Mouse (Mus musculus): ENCODE results near the gene Tmem201. TPM values are rescaled to one million over a fixed set of nuclear protein-coding genes. Genes with fewer than 3 reads are reported as not detected.
"Not testable (repeated sequence)": the region's sequence is repeated elsewhere in the genome, so short reads cannot be mapped to it uniquely, and the experiment has no call there.

The Tmem201 gene
- polyA plus RNA-seq, 1 experiment from 2014 or later, result 26.0 TPM

GRCm38 (mm10) chr4:149752836-149753235, 15.0 kb upstream of the Tmem201 start:
- H3K27me3 ChIP-seq (ENCODE audit: control insufficient read depth, insufficient read depth, low read length), result no peaks in the 10 kb centered on the region
- no peak overlapping the region for H3K4me2 ChIP-seq (ENCODE audit: low read depth)
- 69% methylated on average over 3 of the region's 3 CpGs for WGBS
- no peak overlapping the region for H3K4me3 ChIP-seq (ENCODE audit: low read depth, low read length)
- no peak overlapping the region for H3K27ac ChIP-seq (ENCODE audit: low read depth, low read length)
- peaks cover 7% of the 10 kb centered on the region; the same call in 1 of the 2 replicates for H3K4me1 ChIP-seq (ENCODE audit: control insufficient read depth, insufficient read depth, low read length)
- ATAC-seq (ENCODE audit: insufficient read depth, low FRiP score, low TSS enrichment) (no peak), DNase-seq (ENCODE audit: low spot score) (no peak)
- H3K9ac ChIP-seq (ENCODE audit: low read length), result no peak overlapping the region
- H3K36me3 ChIP-seq (ENCODE audit: control insufficient read depth, insufficient read depth, low read length), result 0 out of 2 replicates have a peak, but pooled peaks cover 4% of the 10 kb centered on the region
- H3K9me3 ChIP-seq (ENCODE audit: control insufficient read depth, low read length), result no peaks in the 10 kb centered on the region

- Histone ChIP-seq H3K36me3 (ENCODE audit: control insufficient read depth, insufficient read depth, low read length) (0 out of 2 replicates have a peak, but pooled peaks cover 4% of the 10 kb centered on the region), H3K4me2 (ENCODE audit: low read depth) (no peak overlapping the region), H3K4me3 (ENCODE audit: low read depth, low read length) (no peak overlapping the region), H3K27me3 (ENCODE audit: control insufficient read depth, insufficient read depth, low read length) (no peaks in the 10 kb centered on the region), H3K27ac (ENCODE audit: low read depth, low read length) (0 out of 2 replicates have a peak overlapping the region, but pooled peaks have one; percentile 8), H3K9me3 (ENCODE audit: control insufficient read depth, low read length) (no peaks in the 10 kb centered on the region), H3K9ac (ENCODE audit: low read length) (no peak overlapping the region; the same call in 1 of the 2 replicates), H3K4me1 (ENCODE audit: control insufficient read depth, insufficient read depth, low read length) (peaks cover 7% of the 10 kb centered on the region; the same call in 1 of the 2 replicates)
- DNase-seq (ENCODE audit: low spot score), result peak; percentile 75
- ATAC-seq (ENCODE audit: insufficient read depth, low FRiP score, low TSS enrichment), result no peak
- 25% methylated on average over 17 of the region's 17 CpGs for WGBS
Observed at GRCm38 (mm10) chr4:149752124-149752799, 14.4 kb upstream of the Tmem201 start.

- DNase-seq (ENCODE audit: low spot score), result no peak
- ATAC-seq (ENCODE audit: insufficient read depth, low FRiP score, low TSS enrichment), result no peak
- no peak overlapping the region for H3K27ac ChIP-seq (ENCODE audit: low read depth, low read length)
Observed at GRCm38 (mm10) chr4:149750671-149751070, 12.8 kb upstream of the Tmem201 start.

GRCm38 (mm10) chr4:149749663-149750015, 11.8 kb upstream of the Tmem201 start:
- H3K4me1 ChIP-seq (ENCODE audit: control insufficient read depth, insufficient read depth, low read length); ATAC-seq (ENCODE audit: insufficient read depth, low FRiP score, low TSS enrichment): not testable (repeated sequence)
- 90% methylated on average over 3 of the region's 3 CpGs for WGBS

More at GRCm38 (mm10) chr4:149750671-149751070, 12.8 kb upstream of the Tmem201 start:
- Histone ChIP-seq H3K4me1 (ENCODE audit: control insufficient read depth, insufficient read depth, low read length) (peaks cover 7% of the 10 kb centered on the region; the same call in 1 of the 2 replicates), H3K9me3 (ENCODE audit: control insufficient read depth, low read length) (no peaks in the 10 kb centered on the region), H3K27me3 (ENCODE audit: control insufficient read depth, insufficient read depth, low read length) (no peaks in the 10 kb centered on the region), H3K4me2 (ENCODE audit: low read depth) (no peak overlapping the region), H3K4me3 (ENCODE audit: low read depth, low read length) (no peak overlapping the region), H3K9ac (ENCODE audit: low read length) (no peak overlapping the region), H3K36me3 (ENCODE audit: control insufficient read depth, insufficient read depth, low read length) (0 out of 2 replicates have a peak, but pooled peaks cover 3% of the 10 kb centered on the region)
- 38% methylated on average over 5 of the region's 5 CpGs for WGBS

DNA sequence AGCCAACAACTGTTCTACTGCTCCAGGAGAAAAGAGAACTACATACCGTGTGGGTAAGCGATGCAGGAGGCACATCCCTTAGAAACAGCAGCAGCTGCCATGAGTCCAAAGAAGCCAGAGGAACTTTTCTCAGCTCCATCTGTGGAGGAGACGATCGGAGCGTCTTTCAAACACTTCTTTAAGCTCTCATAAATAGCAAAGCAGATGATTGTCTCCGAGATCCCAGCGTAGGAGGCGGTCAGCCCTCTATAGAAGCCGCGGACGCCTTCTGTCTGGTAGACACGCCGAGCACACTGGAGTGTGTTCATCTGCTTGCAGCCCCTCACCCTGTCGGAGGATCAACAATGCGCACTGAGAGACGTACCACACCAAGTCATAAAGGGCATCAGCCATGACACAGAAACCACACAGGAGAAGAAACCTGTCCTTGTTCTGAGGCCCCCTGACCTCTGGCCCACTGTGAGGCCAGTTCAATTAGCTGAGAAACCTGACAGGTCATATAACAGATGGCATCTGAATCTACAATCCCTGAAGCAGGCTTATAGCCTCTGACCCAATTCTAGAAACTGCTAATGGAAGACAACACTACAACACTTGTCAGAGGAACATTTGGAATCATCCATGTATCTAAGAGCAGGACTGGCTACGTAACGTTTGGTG, 11.3 kb upstream of the Tmem201 start:
- Histone ChIP-seq H3K36me3 (ENCODE audit: control insufficient read depth, insufficient read depth, low read length) (0 out of 2 replicates have a peak, but pooled peaks cover 2% of the 10 kb centered on the region), H3K9me3 (ENCODE audit: control insufficient read depth, low read length) (no peaks in the 10 kb centered on the region), H3K4me3 (ENCODE audit: low read depth, low read length) (no peak overlapping the region), H3K4me2 (ENCODE audit: low read depth) (no peak overlapping the region), H3K27me3 (ENCODE audit: control insufficient read depth, insufficient read depth, low read length) (no peaks in the 10 kb centered on the region), H3K4me1 (ENCODE audit: control insufficient read depth, insufficient read depth, low read length) (peaks cover 7% of the 10 kb centered on the region; the same call in 1 of the 2 replicates), H3K9ac (ENCODE audit: low read length) (no peak overlapping the region), H3K27ac (ENCODE audit: low read depth, low read length) (no peak overlapping the region)
- WGBS, result 65% methylated on average over 18 of the region's 18 CpGs
- no peak for DNase-seq (ENCODE audit: low spot score)
- ATAC-seq (ENCODE audit: insufficient read depth, low FRiP score, low TSS enrichment), result no peak

More at GRCm38 (mm10) chr4:149749663-149750015, 11.8 kb upstream of the Tmem201 start:
- not testable (repeated sequence) for DNase-seq (ENCODE audit: low spot score); H3K9me3 ChIP-seq (ENCODE audit: control insufficient read depth, low read length); H3K4me2 ChIP-seq (ENCODE audit: low read depth); H3K27ac ChIP-seq (ENCODE audit: low read depth, low read length); H3K36me3 ChIP-seq (ENCODE audit: control insufficient read depth, insufficient read depth, low read length); H3K27me3 ChIP-seq (ENCODE audit: control insufficient read depth, insufficient read depth, low read length); H3K9ac ChIP-seq (ENCODE audit: low read length); H3K4me3 ChIP-seq (ENCODE audit: low read depth, low read length)

DNA sequence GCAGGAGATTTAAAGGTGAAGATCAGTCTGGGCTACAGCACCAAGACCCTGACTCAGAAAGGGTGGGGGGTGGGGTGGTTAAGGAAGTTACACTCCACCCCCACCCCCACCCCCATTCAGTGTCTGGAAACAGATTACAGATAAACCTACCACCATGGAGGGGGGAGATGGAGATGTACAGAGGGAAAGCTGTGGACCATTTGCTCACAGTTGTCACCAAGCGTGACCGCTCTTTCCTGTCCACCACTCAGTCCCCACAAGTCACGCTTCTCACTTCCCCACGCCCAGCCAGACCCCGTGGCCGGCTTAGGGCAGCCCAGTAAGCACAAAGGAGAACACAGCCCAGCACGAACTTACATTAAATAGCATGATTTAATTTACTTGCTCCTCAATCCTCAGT, 6.3 kb upstream of the Tmem201 start:
- H3K27ac ChIP-seq (ENCODE audit: low read depth, low read length), result no peak overlapping the region
- ATAC-seq (ENCODE audit: insufficient read depth, low FRiP score, low TSS enrichment) (no peak), DNase-seq (ENCODE audit: low spot score) (no peak)
- no peaks in the 10 kb centered on the region for H3K9me3 ChIP-seq (ENCODE audit: control insufficient read depth, low read length)
- no peaks in the 10 kb centered on the region for H3K4me1 ChIP-seq (ENCODE audit: control insufficient read depth, insufficient read depth, low read length)
- no peak overlapping the region for H3K4me2 ChIP-seq (ENCODE audit: low read depth)
- H3K4me3 ChIP-seq (ENCODE audit: low read depth, low read length), result no peak overlapping the region
- H3K36me3 ChIP-seq (ENCODE audit: control insufficient read depth, insufficient read depth, low read length), result peaks cover 12% of the 10 kb centered on the region
- H3K9ac ChIP-seq (ENCODE audit: low read length), result no peak overlapping the region
- WGBS, result 72% methylated on average over 7 of the region's 7 CpGs
- H3K27me3 ChIP-seq (ENCODE audit: control insufficient read depth, insufficient read depth, low read length), result no peaks in the 10 kb centered on the region

- DNase-seq (ENCODE audit: low spot score) (no peak), ATAC-seq (ENCODE audit: insufficient read depth, low FRiP score, low TSS enrichment) (no peak)
- Histone ChIP-seq H3K9me3 (ENCODE audit: control insufficient read depth, low read length) (no peaks in the 10 kb centered on the region), H3K4me2 (ENCODE audit: low read depth) (no peak overlapping the region), H3K4me1 (ENCODE audit: control insufficient read depth, insufficient read depth, low read length) (peaks cover under 1% of the 10 kb centered on the region), H3K9ac (ENCODE audit: low read length) (no peak overlapping the region), H3K27ac (ENCODE audit: low read depth, low read length) (no peak overlapping the region), H3K4me3 (ENCODE audit: low read depth, low read length) (no peak overlapping the region), H3K27me3 (ENCODE audit: control insufficient read depth, insufficient read depth, low read length) (no peaks in the 10 kb centered on the region), H3K36me3 (ENCODE audit: control insufficient read depth, insufficient read depth, low read length) (peaks cover 10% of the 10 kb centered on the region)
- WGBS, result 96% methylated on average over 14 of the region's 14 CpGs
Observed at GRCm38 (mm10) chr4:149742011-149742530, 4.2 kb upstream of the Tmem201 start.

GRCm38 (mm10) chr4:149740301-149740700, 2.5 kb upstream of the Tmem201 start:
- Histone ChIP-seq H3K4me3 (ENCODE audit: low read depth, low read length) (no peak overlapping the region), H3K9me3 (ENCODE audit: control insufficient read depth, low read length) (no peaks in the 10 kb centered on the region), H3K4me2 (ENCODE audit: low read depth) (no peak overlapping the region), H3K4me1 (ENCODE audit: control insufficient read depth, insufficient read depth, low read length) (peaks cover 15% of the 10 kb centered on the region), H3K27me3 (ENCODE audit: control insufficient read depth, insufficient read depth, low read length) (no peaks in the 10 kb centered on the region), H3K27ac (ENCODE audit: low read depth, low read length) (no peak overlapping the region), H3K9ac (ENCODE audit: low read length) (no peak overlapping the region), H3K36me3 (ENCODE audit: control insufficient read depth, insufficient read depth, low read length) (peaks cover 10% of the 10 kb centered on the region)
- DNase-seq (ENCODE audit: low spot score), result no peak
- ATAC-seq (ENCODE audit: insufficient read depth, low FRiP score, low TSS enrichment), result no peak
- 88% methylated on average over 7 of the region's 7 CpGs for WGBS
